Mouse (Mus musculus) liver, embryonic 12.5 days (tissue): Measurements from ENCODE around the gene Tnfaip2. TPM values are rescaled to one million over a fixed set of nuclear protein-coding genes. Genes with fewer than 3 reads are reported as not detected.
A peak's percentile ranks its signal among the peaks of the same experiment; 100 is the strongest.

ENCODE experiments used
- ATAC-seq: fragments of 200-750 bp; cut with Nextera tagmentation; 2 replicates; pipeline ENCODE4 v1.8.0; 2017; ENCODE audit warnings: moderate number of reproducible peaks, mild to moderate bottlenecking, moderate library complexity
- H3K27ac ChIP-seq: fragments of 300-500 bp; sonication (generic); 2 replicates; pipeline ENCODE4 v1.5.1; 2016; ENCODE audit warnings: mild to moderate bottlenecking
- H3K27me3 ChIP-seq: fragments of 300-500 bp; sonication (generic); replicated peaks from 2 replicates; pipeline ENCODE4 v1.6.1; 2016; ENCODE audit warnings: mild to moderate bottlenecking, moderate library complexity
- H3K36me3 ChIP-seq: fragments of 300-500 bp; sonication (generic); 2 replicates; pipeline ENCODE4 v1.6.1; 2016; ENCODE audit warnings: mild to moderate bottlenecking, moderate library complexity
- H3K4me1 ChIP-seq: fragments of 300-500 bp; sonication (generic); 2 replicates; pipeline ENCODE4 v1.6.1; 2016
- H3K4me2 ChIP-seq: fragments of 300-500 bp; sonication (generic); 2 replicates; pipeline ENCODE4 v1.6.1; 2016; ENCODE audit warnings: mild to moderate bottlenecking, moderate library complexity
- H3K4me3 ChIP-seq: fragments of 300-500 bp; sonication (generic); 2 replicates; pipeline ENCODE4 v1.5.1; 2016; ENCODE audit warnings: mild to moderate bottlenecking, moderate library complexity
- H3K9ac ChIP-seq: fragments of 300-500 bp; sonication (generic); 2 replicates; pipeline ENCODE4 v1.6.1; 2016; ENCODE audit warnings: mild to moderate bottlenecking, moderate library complexity
- H3K9me3 ChIP-seq: fragments of 300-500 bp; sonication (generic); replicated peaks from 2 replicates; pipeline ENCODE4 v1.6.1; 2016; ENCODE audit warnings: mild to moderate bottlenecking, moderate library complexity
- WGBS: fragments of 180-500 bp; shearing (Covaris S2); methylation state at CpG from one replicate; pipeline ENCODE4 v1.1.7; 2016; ENCODE audit not compliant: insufficient replicate concordance; 5-methylcytosine and 5-hydroxymethylcytosine counted together
- polyA plus RNA-seq: library from polyadenylated mRNA; unstranded; fragments of >200 nt; fragmentation: Nextera tagmentation; extraction: Ambion mirVana; gene quantifications from 2 replicates; pipeline ENCODE4 v1.2.1, GENCODE M21; 2016

The Tnfaip2 gene
- 88.6 and 94.9 TPM in 2 replicates for polyA plus RNA-seq

GRCm38 (mm10) chr12:111442309-111443010, at the start of gene Tnfaip2:
TSS of gene Tnfaip2 (plus strand) at chr12:111442469.
- Histone ChIP-seq H3K9ac (peak within 1 kb of the TSS; percentile 92), H3K9me3 (no peaks in the 10 kb centered on the region), H3K4me2 (peak within 1 kb of the TSS; percentile 84), H3K27ac (peak within 1 kb of the TSS; percentile 99), H3K4me1 (peaks cover 90% of the 10 kb centered on the region), H3K4me3 (peak within 1 kb of the TSS; percentile 85), H3K36me3 (peaks cover 32% of the 10 kb centered on the region), H3K27me3 (peaks cover 50% of the 10 kb centered on the region)
- ATAC-seq: peak; percentile 83
- under 1% methylated on average over 48 of the region's 48 CpGs for WGBS

DNA sequence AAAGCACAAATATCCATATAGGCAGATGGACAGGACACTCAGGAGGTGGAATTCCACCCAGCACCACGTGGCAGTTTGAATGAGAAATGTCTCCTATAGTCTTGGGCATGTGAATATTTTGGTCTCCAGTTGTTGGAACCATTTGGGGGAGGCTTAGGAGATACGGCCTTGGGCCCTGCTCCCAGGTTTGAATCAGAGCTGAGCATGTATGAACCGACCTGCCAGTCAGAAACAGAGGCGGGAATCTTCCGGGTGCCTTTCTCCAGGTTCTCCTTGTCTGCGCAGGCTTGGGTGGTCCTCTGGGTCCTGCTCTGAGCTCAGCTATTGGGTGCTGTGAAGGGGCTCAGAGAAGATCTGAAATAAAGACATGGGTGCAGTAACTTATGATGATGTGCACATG, 48.3 kb upstream of the Tnfaip2 start:
- Histone ChIP-seq H3K9ac (no peak overlapping the region), H3K9me3 (no peaks in the 10 kb centered on the region), H3K4me2 (no peak overlapping the region), H3K27me3 (peaks cover 38% of the 10 kb centered on the region), H3K4me1 (no peaks in the 10 kb centered on the region), H3K36me3 (no peaks in the 10 kb centered on the region), H3K27ac (no peak overlapping the region), H3K4me3 (no peak overlapping the region)
- 73% methylated on average over 6 of the region's 6 CpGs for WGBS
- ATAC-seq: no peak

GRCm38 (mm10) chr12:111396997-111397396, 45.3 kb upstream of the Tnfaip2 start:
- no peak for ATAC-seq
- Histone ChIP-seq H3K36me3 (no peaks in the 10 kb centered on the region), H3K9me3 (no peaks in the 10 kb centered on the region), H3K27me3 (peaks cover 50% of the 10 kb centered on the region), H3K9ac (no peak overlapping the region), H3K4me2 (no peak overlapping the region), H3K27ac (no peak overlapping the region), H3K4me3 (no peak overlapping the region), H3K4me1 (no peaks in the 10 kb centered on the region)
- WGBS: 52% methylated on average over 5 of the region's 5 CpGs

DNA sequence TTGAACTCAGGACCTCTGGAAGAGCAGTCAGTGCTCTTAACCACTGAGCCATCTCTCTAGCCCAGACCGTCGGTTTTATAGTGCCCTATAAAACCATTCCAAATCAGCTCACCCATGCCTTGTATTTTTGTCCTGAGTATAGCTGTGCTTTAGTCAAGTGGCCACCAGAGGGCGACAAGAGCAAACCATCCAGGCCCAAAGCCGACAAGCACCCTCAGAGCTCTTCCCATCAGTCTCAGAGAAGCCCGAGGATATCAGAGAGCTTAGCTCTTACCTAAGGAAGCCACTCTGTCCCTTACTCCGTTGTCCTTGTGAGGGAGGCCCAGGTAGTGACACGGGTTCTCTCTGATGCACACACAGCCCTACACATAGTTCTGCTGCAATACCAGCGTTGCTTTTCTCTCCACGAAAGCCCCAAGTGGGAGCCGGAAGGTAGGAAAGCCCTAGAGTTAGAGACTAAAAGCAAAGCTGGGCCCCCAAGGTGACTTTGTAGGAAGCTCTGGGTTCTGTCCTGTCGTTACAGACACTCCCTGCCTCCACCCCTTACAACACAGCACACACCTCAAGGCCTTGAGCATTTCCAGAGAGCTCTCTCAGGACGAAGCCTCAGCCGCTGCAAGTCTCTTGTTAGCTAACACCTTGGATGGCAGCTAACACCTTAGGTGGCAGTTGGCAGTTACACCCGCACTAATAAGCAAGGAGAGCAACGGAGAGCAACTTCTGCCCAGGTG, 40.6 kb upstream of the Tnfaip2 start:
- WGBS: 20% methylated on average over 15 of the region's 15 CpGs
- no peak overlapping the region for H3K27ac ChIP-seq

DNA sequence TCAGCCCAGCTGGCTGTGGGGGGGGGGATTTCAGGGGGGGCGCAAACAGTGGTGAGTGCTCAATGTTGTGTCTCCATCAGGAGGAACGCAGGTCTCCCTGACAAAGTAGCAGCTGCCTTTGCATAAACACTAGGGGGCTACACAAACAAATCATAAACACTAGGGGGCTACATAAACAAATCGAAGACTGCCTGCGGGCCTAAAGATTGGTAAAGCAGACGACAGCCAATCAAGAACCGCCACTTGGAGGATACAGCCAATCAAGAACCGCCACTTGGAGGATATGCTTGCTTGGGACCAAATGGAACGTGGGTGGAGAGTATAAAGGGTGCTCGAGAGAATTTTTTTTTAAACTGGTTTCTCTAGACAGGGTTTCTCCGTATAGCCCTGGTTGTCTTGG, 37.4 kb upstream of the Tnfaip2 start:
- ATAC-seq: no peak
- no peak overlapping the region for H3K4me3 ChIP-seq
- H3K27ac ChIP-seq: no peak overlapping the region
- peaks cover 73% of the 10 kb centered on the region for H3K27me3 ChIP-seq
- WGBS: 51% methylated on average over 10 of the region's 10 CpGs
- H3K9me3 ChIP-seq: no peaks in the 10 kb centered on the region
- H3K9ac ChIP-seq: no peak overlapping the region
- no peak overlapping the region for H3K4me2 ChIP-seq
- 0 out of 2 replicates have a peak, but pooled peaks cover 5% of the 10 kb centered on the region for H3K4me1 ChIP-seq
- H3K36me3 ChIP-seq: no peaks in the 10 kb centered on the region

More for the DNA sequence above, 40.6 kb upstream of the Tnfaip2 start:
- Histone ChIP-seq H3K4me1 (0 out of 2 replicates have a peak, but pooled peaks cover 2% of the 10 kb centered on the region), H3K9me3 (no peaks in the 10 kb centered on the region), H3K4me2 (no peak overlapping the region), H3K4me3 (no peak overlapping the region), H3K27me3 (peaks cover 68% of the 10 kb centered on the region), H3K36me3 (no peaks in the 10 kb centered on the region), H3K9ac (no peak overlapping the region)
- peak; percentile 56; the same call in 1 of the 2 replicates for ATAC-seq

GRCm38 (mm10) chr12:111406622-111407021, 35.6 kb upstream of the Tnfaip2 start, which contains the start of gene Lbhd2:
TSS of gene Lbhd2 (plus strand) at chr12:111406809.
- H3K27me3 ChIP-seq: peaks cover 83% of the 10 kb centered on the region

GRCm38 (mm10) chr12:111409583-111409982, 32.7 kb upstream of the Tnfaip2 start:
- Histone ChIP-seq H3K4me2 (no peak overlapping the region), H3K9ac (no peak overlapping the region)

More at GRCm38 (mm10) chr12:111406622-111407021, 35.6 kb upstream of the Tnfaip2 start, which contains the start of gene Lbhd2:
- peak within 1 kb of the TSS; percentile 16; the same call in 1 of the 2 replicates for H3K4me3 ChIP-seq
- no peaks in the 10 kb centered on the region for H3K36me3 ChIP-seq
- H3K4me1 ChIP-seq: 0 out of 2 replicates have a peak, but pooled peaks cover 5% of the 10 kb centered on the region
- no peak within 1 kb of the TSS for H3K9ac ChIP-seq
- no peaks in the 10 kb centered on the region for H3K9me3 ChIP-seq
- H3K4me2 ChIP-seq: peak within 1 kb of the TSS; percentile 33
- 8% methylated on average over 24 of the region's 24 CpGs for WGBS
- no peak for ATAC-seq
- H3K27ac ChIP-seq: no peak within 1 kb of the TSS

GRCm38 (mm10) chr12:111411631-111412355, 30.5 kb upstream of the Tnfaip2 start:
- Histone ChIP-seq H3K9ac (no peak overlapping the region), H3K27me3 (peaks cover 79% of the 10 kb centered on the region), H3K4me2 (no peak overlapping the region), H3K4me1 (peaks cover 20% of the 10 kb centered on the region), H3K36me3 (no peaks in the 10 kb centered on the region), H3K27ac (no peak overlapping the region), H3K4me3 (no peak overlapping the region), H3K9me3 (no peaks in the 10 kb centered on the region)
- ATAC-seq: no peak
- 62% methylated on average over 8 of the region's 8 CpGs for WGBS

More at GRCm38 (mm10) chr12:111409583-111409982, 32.7 kb upstream of the Tnfaip2 start:
- Histone ChIP-seq H3K27ac (no peak overlapping the region), H3K36me3 (no peaks in the 10 kb centered on the region), H3K4me3 (no peak overlapping the region), H3K27me3 (peaks cover 77% of the 10 kb centered on the region), H3K4me1 (peaks cover 19% of the 10 kb centered on the region), H3K9me3 (no peaks in the 10 kb centered on the region)
- no peak for ATAC-seq
- 50% methylated on average over 5 of the region's 5 CpGs for WGBS

GRCm38 (mm10) chr12:111412581-111413284, 29.5 kb upstream of the Tnfaip2 start:
- H3K4me2 ChIP-seq: peak overlapping the region; percentile 52
- H3K36me3 ChIP-seq: no peaks in the 10 kb centered on the region
- no peaks in the 10 kb centered on the region for H3K9me3 ChIP-seq
- peak overlapping the region; percentile 21; the same call in 1 of the 2 replicates for H3K4me3 ChIP-seq
- WGBS: 25% methylated on average over 12 of the region's 12 CpGs
- no peak overlapping the region for H3K9ac ChIP-seq
- H3K27ac ChIP-seq: no peak overlapping the region
- peaks cover 28% of the 10 kb centered on the region for H3K4me1 ChIP-seq
- H3K27me3 ChIP-seq: peaks cover 79% of the 10 kb centered on the region
- ATAC-seq: no peak; the same call in 1 of the 2 replicates

GRCm38 (mm10) chr12:111413300-111413699, 29.0 kb upstream of the Tnfaip2 start:
- Histone ChIP-seq H3K4me3 (peak overlapping the region; percentile 21; the same call in 1 of the 2 replicates), H3K36me3 (no peaks in the 10 kb centered on the region), H3K9me3 (no peaks in the 10 kb centered on the region), H3K27me3 (peaks cover 79% of the 10 kb centered on the region), H3K9ac (no peak overlapping the region), H3K4me2 (peak overlapping the region; percentile 52), H3K27ac (no peak overlapping the region), H3K4me1 (peaks cover 29% of the 10 kb centered on the region)
- peak; percentile 71 for ATAC-seq
- 1% methylated on average over 21 of the region's 21 CpGs for WGBS
